14 mouse cellular contexts compared by ENCODE assay signal in genomic region chr17:12163903-12164302, GRCm38 (mm10). TPM values are rescaled to one million over a fixed set of nuclear protein-coding genes. Genes with fewer than 3 reads are reported as not detected.
A peak's percentile ranks its signal among the peaks of the same experiment; 100 is the strongest.
DNase-seq lines count a peak whose midpoint lies in the region; ATAC-seq and TF ChIP-seq lines count a peak whose summit lies in the region.
"Had no signal": no experiment of that assay in that cellular context is flagged by ENCODE, and none has a peak within 500 bp of the region (broad histone marks: within the 10 kb centered on the region; RNA-seq: fewer than 3 reads in every experiment).

No protein-coding gene starts in this region.

- H3K4me3 ChIP-seq in limb, embryonic 12.5 days (replicated peaks) = no peak overlapping the region
- H3K4me3 ChIP-seq in limb, embryonic 10.5 days = no peak overlapping the region
- H3K4me3 ChIP-seq: limb, embryonic 15.5 days had no signal

- 88% methylated on average over 7 of the region's 7 CpGs for whole genome bisulfite sequencing in limb, embryonic 12.5 days
- WGBS in limb, embryonic 10.5 days = 93% methylated on average over 7 of the region's 7 CpGs

- H3K27ac ChIP-seq in limb, embryonic 12.5 days = peak overlapping the region; percentile 2; the same call in 1 of the 2 replicates
- H3K27ac ChIP-seq in limb, embryonic 10.5 days = no peak overlapping the region
- H3K27ac ChIP-seq: kidney, postnatal 0 days had no signal

- TF ChIP-seq CTCF in brain, embryonic 14.5 days (IDR thresholded peaks at IDR 0.05; ENCODE audit: borderline replicate concordance, extremely low read depth, insufficient read depth, insufficient read length) = no peak

- no peaks in the 10 kb centered on the region for H3K9me3 ChIP-seq in limb, embryonic 12.5 days
- H3K9me3 ChIP-seq in limb, embryonic 10.5 days (replicated peaks) = no peaks in the 10 kb centered on the region
- H3K9me3 ChIP-seq: limb, embryonic 15.5 days had no signal

- no peak overlapping the region for H3K4me2 ChIP-seq in limb, embryonic 12.5 days
- H3K4me2 ChIP-seq: limb, embryonic 15.5 days; midbrain, embryonic 11.5 days had no signal

- H3K27me3 ChIP-seq in limb, embryonic 12.5 days = no peaks in the 10 kb centered on the region
- no peaks in the 10 kb centered on the region for H3K27me3 ChIP-seq in limb, embryonic 10.5 days (ENCODE audit: low read depth, poor library complexity, severe bottlenecking)
- H3K27me3 ChIP-seq: limb, embryonic 15.5 days had no signal

- peak; percentile 51 to 76 for DNase-seq in frontal cortex, adult 2 months (ENCODE audit: extremely low spot score in 1 of 2, low spot score in 1 of 2)
- no peak for DNase-seq in frontal cortex, postnatal 10 days (ENCODE audit: low spot score in 2 of 2)
- no peak for DNase-seq in limb, embryonic 10.5 days (ENCODE audit: low spot score)
- peak; percentile 24 for DNase-seq in brain, embryonic 14.5 days (ENCODE audit: low read depth)
- peak; percentile 47 for DNase-seq in layer of hippocampus, adult 9-10 months (ENCODE audit: low spot score)
- DNase-seq: adrenal gland, postnatal 14 days; heart, adult 18-20 months had no signal

- ATAC-seq in limb, embryonic 12.5 days (ENCODE audit: insufficient number of reproducible peaks, insufficient read depth, low FRiP score, low TSS enrichment, low read depth) = no peak
- no peak for ATAC-seq in erythroblast, adult 5-6 weeks (replicated peaks; ENCODE audit: low FRiP score, poor library complexity, severe bottlenecking)
- ATAC-seq in erythroid progenitor cell, adult 5-6 weeks (replicated peaks; ENCODE audit: low FRiP score, poor library complexity, severe bottlenecking) = no peak
- ATAC-seq: lung, postnatal 0 days had no signal

- peaks cover 29% of the 10 kb centered on the region for H3K4me1 ChIP-seq in limb, embryonic 12.5 days (replicated peaks)
- H3K4me1 ChIP-seq in limb, embryonic 10.5 days = peaks cover 27% of the 10 kb centered on the region

- H3K36me3 ChIP-seq in limb, embryonic 12.5 days = peaks cover 28% of the 10 kb centered on the region; the same call in 1 of the 2 replicates
- H3K36me3 ChIP-seq in limb, embryonic 10.5 days = peaks cover 28% of the 10 kb centered on the region
- H3K36me3 ChIP-seq: limb, embryonic 15.5 days had no signal

- TF ChIP-seq POLR2A in brain, embryonic 14.5 days (IDR thresholded peaks at IDR 0.05; ENCODE audit: borderline replicate concordance, extremely low read depth, insufficient read depth, insufficient read length, poor library complexity, severe bottlenecking) = no peak

- no peak overlapping the region for H3K9ac ChIP-seq in limb, embryonic 12.5 days (replicated peaks)
- H3K9ac ChIP-seq: limb, embryonic 15.5 days had no signal

RNA-seq across cellular contexts. Expression of gene Agpat4, which starts 45.4 kb away (rescaled TPM):
- polyA plus RNA-seq in frontal cortex, adult 2 months (2012; rRNA removed) = 44.4 and 48.5 TPM in 2 replicates
- 41.1 and 44.1 TPM in 2 replicates for polyA plus RNA-seq in limb, embryonic 12.5 days (2016; fragmentation: Nextera tagmentation; extraction: Ambion mirVana)
- 37.4 and 38.2 TPM in 2 replicates for polyA plus RNA-seq in limb, embryonic 10.5 days (2016; fragmentation: Nextera tagmentation; extraction: Ambion mirVana)
- polyA plus RNA-seq in brain, embryonic 14.5 days (2012; rRNA removed) = 27.6 and 35.2 TPM in 2 replicates
- 73.6 and 79.0 TPM in 2 replicates for total RNA-seq in erythroblast, adult 5-6 weeks (2015; ENCODE audit: low replicate concordance)
- total RNA-seq in erythroblast, adult 5-6 weeks (2017; ENCODE audit: low replicate concordance) = 99.3 and 133 TPM in 2 replicates
- 66.3 and 66.7 TPM in 2 replicates for total RNA-seq in erythroid progenitor cell, adult 5-6 weeks (2015; ENCODE audit: low replicate concordance)
- total RNA-seq in erythroid progenitor cell, adult 5-6 weeks (2017; ENCODE audit: low replicate concordance) = 88.6 and 120 TPM in 2 replicates

Comparison
In these comparisons a context has a peak if more than half of its experiments do, and no peak if none do; other contexts are left out.
1. DNase-seq: peak in frontal cortex, adult 2 months (2 of 2), brain, embryonic 14.5 days (single experiment) and layer of hippocampus, adult 9-10 months (single experiment); none in frontal cortex, postnatal 10 days (0 of 2) and limb, embryonic 10.5 days (single experiment).